Comparison of ENCODE assay signal across 8 mouse cellular contexts in genomic region chr2:30954797-30955196, GRCm38 (mm10). TPM values are rescaled to one million over a fixed set of nuclear protein-coding genes. Genes with fewer than 3 reads are reported as not detected.
DNase-seq lines count a peak whose midpoint lies in the region; ATAC-seq and TF ChIP-seq lines count a peak whose summit lies in the region.

No protein-coding gene starts in this region.

- H3K4me1 ChIP-seq in kidney, embryonic 14.5 days (ENCODE audit: control insufficient read depth, insufficient read depth, low read length): peaks cover 14% of the 10 kb centered on the region
- peaks cover 15% of the 10 kb centered on the region for H3K4me1 ChIP-seq in intestine, embryonic 14.5 days (replicated peaks; ENCODE audit: control insufficient read depth, insufficient read depth, low read length)

- no peak overlapping the region for H3K9ac ChIP-seq in kidney, embryonic 14.5 days (ENCODE audit: low read depth, low read length)
- no peak overlapping the region; the same call in 1 of the 2 replicates for H3K9ac ChIP-seq in intestine, embryonic 14.5 days (ENCODE audit: low read length)

- DNase-seq in kidney, adult 8-10 months: no peak
- DNase-seq in intestine, embryonic 14.5 days (ENCODE audit: low spot score): no peak
- no peak for DNase-seq in urinary bladder, adult 2 months (ENCODE audit: low spot score)
- no peak for DNase-seq in cerebellum, postnatal 36 days

- WGBS in kidney, embryonic 14.5 days: 76% methylated on average over 6 of the region's 6 CpGs
- WGBS in intestine, embryonic 14.5 days: 69% methylated on average over 6 of the region's 6 CpGs

- H3K9me3 ChIP-seq in kidney, embryonic 14.5 days (ENCODE audit: control insufficient read depth, low read length): no peaks in the 10 kb centered on the region
- no peaks in the 10 kb centered on the region for H3K9me3 ChIP-seq in intestine, embryonic 14.5 days (ENCODE audit: control insufficient read depth, low read length)

- no peak overlapping the region for H3K27ac ChIP-seq in kidney, embryonic 14.5 days (ENCODE audit: low read depth, low read length)
- H3K27ac ChIP-seq in intestine, embryonic 14.5 days (ENCODE audit: low read depth): no peak overlapping the region

- H3K79me2 ChIP-seq in myocyte (ENCODE audit: control insufficient read depth, insufficient read depth): peaks cover 23% of the 10 kb centered on the region

- peak overlapping the region; percentile 85 for H3K4me2 ChIP-seq in kidney, embryonic 14.5 days (replicated peaks; ENCODE audit: low read depth, low read length)
- H3K4me2 ChIP-seq in intestine, embryonic 14.5 days (ENCODE audit: low read length): peak overlapping the region; percentile 68
- H3K4me2 ChIP-seq in myocyte (ENCODE audit: low read depth): peak overlapping the region; percentile 83

- H3ac ChIP-seq in myocyte (ENCODE audit: control insufficient read depth, insufficient read length): no peak overlapping the region

- no peak overlapping the region; the same call in 1 of the 2 replicates for H3K4me3 ChIP-seq in kidney, embryonic 14.5 days (ENCODE audit: low read length)
- 0 out of 2 replicates have a peak overlapping the region, but pooled peaks have one; percentile 92 for H3K4me3 ChIP-seq in intestine, embryonic 14.5 days (ENCODE audit: low read depth, low read length)
- H3K4me3 ChIP-seq in myocyte: peak overlapping the region; percentile 37

- TF ChIP-seq POLR2A in myocyte (IDR thresholded peaks at IDR 0.05; ENCODE audit: insufficient read length, low read depth): no peak

- H3K27me3 ChIP-seq in kidney, embryonic 14.5 days (ENCODE audit: control insufficient read depth, insufficient read depth, low read length): no peaks in the 10 kb centered on the region
- H3K27me3 ChIP-seq in intestine, embryonic 14.5 days (replicated peaks; ENCODE audit: control insufficient read depth, insufficient read depth, low read length): no peaks in the 10 kb centered on the region
- no peaks in the 10 kb centered on the region for H3K27me3 ChIP-seq in myocyte (ENCODE audit: control insufficient read depth, insufficient read depth, insufficient read length)

- H3K36me3 ChIP-seq in kidney, embryonic 14.5 days (ENCODE audit: control insufficient read depth, insufficient read depth, low read length): peaks cover 47% of the 10 kb centered on the region
- peaks cover 48% of the 10 kb centered on the region for H3K36me3 ChIP-seq in intestine, embryonic 14.5 days (ENCODE audit: control insufficient read depth, insufficient read depth, low read length)
- peaks cover 16% of the 10 kb centered on the region for H3K36me3 ChIP-seq in myocyte (ENCODE audit: control insufficient read depth, insufficient read depth)

- no peak for ATAC-seq in kidney, embryonic 14.5 days (ENCODE audit: low FRiP score, low TSS enrichment)
- ATAC-seq in common myeloid progenitor, adult 5-6 weeks (replicated peaks; ENCODE audit: low read depth, poor library complexity, severe bottlenecking): peak; percentile 48; the same call in 1 of the 2 replicates
- ATAC-seq in intestine, embryonic 14.5 days (replicated peaks; ENCODE audit: low FRiP score, low TSS enrichment, low read depth): no peak
- ATAC-seq in CD4-positive, CD25-positive, alpha-beta regulatory T cell, adult 4 months: no peak

TF ChIP-seq in myocyte, 11 proteins besides CTCF, POLR2A, EP300 and RAD21:
- TF ChIP-seq USF1 (IDR thresholded peaks at IDR 0.05; ENCODE audit: low read depth): no peak
- no peak for TF ChIP-seq SRF (IDR thresholded peaks at IDR 0.05; ENCODE audit: control insufficient read depth, insufficient read length, low read depth)
- no peak for TF ChIP-seq MYOG (IDR thresholded peaks at IDR 0.05; ENCODE audit: control insufficient read depth in 1 of 3, insufficient read depth in 1 of 3, insufficient read length in 2 of 3, low read depth in 2 of 3)
- TF ChIP-seq POLR2AphosphoS2 (IDR thresholded peaks at IDR 0.05; ENCODE audit: insufficient read length, low read depth): no peak
- TF ChIP-seq TCF12 (IDR thresholded peaks at IDR 0.05; ENCODE audit: insufficient read depth, poor library complexity, severe bottlenecking): no peak
- no peak for TF ChIP-seq TCF3 (IDR thresholded peaks at IDR 0.05; ENCODE audit: insufficient read length, low read depth)
- no peak for TF ChIP-seq REST (IDR thresholded peaks at IDR 0.05; ENCODE audit: insufficient read depth, insufficient read length)
- no peak for TF ChIP-seq CEBPB (IDR thresholded peaks at IDR 0.05; ENCODE audit: insufficient read depth, poor library complexity, severe bottlenecking)
- TF ChIP-seq MYOD1 (IDR thresholded peaks at IDR 0.05; ENCODE audit: control insufficient read depth in 1 of 3, insufficient read length in 2 of 3, low read depth in 2 of 3): no peak
- TF ChIP-seq E2F4 (IDR thresholded peaks at IDR 0.05; ENCODE audit: insufficient read depth): no peak
- TF ChIP-seq MAX (IDR thresholded peaks at IDR 0.05; ENCODE audit: low read depth): no peak
TF ChIP-seq in myocyte: peak in this region for 0.

RNA-seq across cellular contexts. Expression of gene Tor1b, which starts 2.0 kb away (rescaled TPM):
- 31.0 and 39.3 TPM in 2 replicates for polyA plus RNA-seq in kidney, embryonic 14.5 days (2014; fragmentation: Nextera tagmentation; extraction: Ambion mirVana)
- 30.4 and 31.7 TPM in 2 replicates for total RNA-seq in common myeloid progenitor, adult 5-6 weeks (2017)
- 29.1 and 32.0 TPM in 2 replicates for polyA plus RNA-seq in intestine, embryonic 14.5 days (2014; fragmentation: Nextera tagmentation; extraction: Ambion mirVana)
- polyA plus RNA-seq in myocyte (2012; fragmentation: generic; extraction: Trizol): 27.1 TPM
- 45.0 and 47.1 TPM in 2 replicates for polyA plus RNA-seq in urinary bladder, adult 2 months (2012; rRNA removed)
- 10 to 100 TPM; 24.5 to 25.6 TPM for polyA plus RNA-seq in CD4-positive, CD25-positive, alpha-beta regulatory T cell, adult 4 months (2017; shearing (Covaris generic))

RNA-seq across cellular contexts. Expression of gene Tor1a, which starts 12.9 kb away (rescaled TPM):
- polyA plus RNA-seq in kidney, embryonic 14.5 days (2014; fragmentation: Nextera tagmentation; extraction: Ambion mirVana): 71.8 and 80.6 TPM in 2 replicates
- total RNA-seq in common myeloid progenitor, adult 5-6 weeks (2017): 43.6 and 52.2 TPM in 2 replicates
- 69.4 and 69.6 TPM in 2 replicates for polyA plus RNA-seq in intestine, embryonic 14.5 days (2014; fragmentation: Nextera tagmentation; extraction: Ambion mirVana)
- 42.7 TPM for polyA plus RNA-seq in myocyte (2012; fragmentation: generic; extraction: Trizol)
- polyA plus RNA-seq in urinary bladder, adult 2 months (2012; rRNA removed): 36.9 and 46.8 TPM in 2 replicates
- 10 to 100 TPM; 66.2 to 86.1 TPM for polyA plus RNA-seq in CD4-positive, CD25-positive, alpha-beta regulatory T cell, adult 4 months (2017; shearing (Covaris generic))

RNA-seq across cellular contexts. Expression of gene Ptges, which starts 25.1 kb away (rescaled TPM):
- polyA plus RNA-seq in kidney, embryonic 14.5 days (2014; fragmentation: Nextera tagmentation; extraction: Ambion mirVana): 6.1 and 7.2 TPM in 2 replicates
- total RNA-seq in common myeloid progenitor, adult 5-6 weeks (2017): 0.15 TPM in 1 of 2 replicates, not detected in the other
- 3.7 and 4.5 TPM in 2 replicates for polyA plus RNA-seq in intestine, embryonic 14.5 days (2014; fragmentation: Nextera tagmentation; extraction: Ambion mirVana)
- 0.56 TPM for polyA plus RNA-seq in myocyte (2012; fragmentation: generic; extraction: Trizol)
- 64.8 and 69.3 TPM in 2 replicates for polyA plus RNA-seq in urinary bladder, adult 2 months (2012; rRNA removed)
- polyA plus RNA-seq in CD4-positive, CD25-positive, alpha-beta regulatory T cell, adult 4 months (2017; shearing (Covaris generic)): not detected

RNA-seq across cellular contexts. Expression of gene BC005624, which starts 27.2 kb away (rescaled TPM):
- 48.7 and 52.7 TPM in 2 replicates for polyA plus RNA-seq in kidney, embryonic 14.5 days (2014; fragmentation: Nextera tagmentation; extraction: Ambion mirVana)
- total RNA-seq in common myeloid progenitor, adult 5-6 weeks (2017): 69.7 and 74.5 TPM in 2 replicates
- 45.3 and 51.6 TPM in 2 replicates for polyA plus RNA-seq in intestine, embryonic 14.5 days (2014; fragmentation: Nextera tagmentation; extraction: Ambion mirVana)
- 27.9 TPM for polyA plus RNA-seq in myocyte (2012; fragmentation: generic; extraction: Trizol)
- polyA plus RNA-seq in urinary bladder, adult 2 months (2012; rRNA removed): 68.9 and 69.1 TPM in 2 replicates
- polyA plus RNA-seq in CD4-positive, CD25-positive, alpha-beta regulatory T cell, adult 4 months (2017; shearing (Covaris generic)): 100 to 1,000 TPM in 1 of 2 experiments, 10 to 100 TPM in 1; 86.1 to 107 TPM

RNA-seq across cellular contexts. Expression of gene Usp20, which starts 27.3 kb away (rescaled TPM):
- 8.7 and 12.5 TPM in 2 replicates for polyA plus RNA-seq in kidney, embryonic 14.5 days (2014; fragmentation: Nextera tagmentation; extraction: Ambion mirVana)
- 2.2 and 5.7 TPM in 2 replicates for total RNA-seq in common myeloid progenitor, adult 5-6 weeks (2017)
- polyA plus RNA-seq in intestine, embryonic 14.5 days (2014; fragmentation: Nextera tagmentation; extraction: Ambion mirVana): 11.1 and 15.4 TPM in 2 replicates
- 38.5 TPM for polyA plus RNA-seq in myocyte (2012; fragmentation: generic; extraction: Trizol)
- 13.5 and 14.7 TPM in 2 replicates for polyA plus RNA-seq in urinary bladder, adult 2 months (2012; rRNA removed)
- 10 to 100 TPM; 11.0 to 25.8 TPM for polyA plus RNA-seq in CD4-positive, CD25-positive, alpha-beta regulatory T cell, adult 4 months (2017; shearing (Covaris generic))
